Mouse (Mus musculus): ENCODE results near the gene Nell1. TPM values are rescaled to one million over a fixed set of nuclear protein-coding genes. Genes with fewer than 3 reads are reported as not detected.

Gene Nell1
- polyA plus RNA-seq, 1 experiment from 2014 or later, result 14.6 TPM

- no peaks in the 10 kb centered on the region for H3K4me1 ChIP-seq (ENCODE audit: control insufficient read depth, insufficient read depth, low read length)
- H3K27ac ChIP-seq (ENCODE audit: low read depth, low read length), result no peak overlapping the region
- H3K27me3 ChIP-seq (ENCODE audit: control insufficient read depth, insufficient read depth, low read length), result no peaks in the 10 kb centered on the region
- ATAC-seq (ENCODE audit: low FRiP score, low TSS enrichment), result peak; percentile 80; the same call in 1 of the 2 replicates
- H3K9ac ChIP-seq (ENCODE audit: low read depth, low read length), result no peak overlapping the region
- WGBS, result 41% methylated on average over 2 of the region's 2 CpGs
- H3K4me3 ChIP-seq (ENCODE audit: low read length), result no peak overlapping the region
- H3K4me2 ChIP-seq (replicated peaks; ENCODE audit: low read depth, low read length), result no peak overlapping the region
- H3K36me3 ChIP-seq (ENCODE audit: control insufficient read depth, insufficient read depth, low read length), result no peaks in the 10 kb centered on the region
- H3K9me3 ChIP-seq (ENCODE audit: control insufficient read depth, low read length), result no peaks in the 10 kb centered on the region
These were observed 230.6 kb downstream of the Nell1 start for GRCm38 (mm10) chr7:50205268-50205667.

GRCm38 (mm10) chr7:50210678-50211251, 236.1 kb downstream of the Nell1 start:
- H3K9me3 ChIP-seq (ENCODE audit: control insufficient read depth, low read length), result peaks cover 3% of the 10 kb centered on the region; the same call in 1 of the 2 replicates
- no peak overlapping the region for H3K4me3 ChIP-seq (ENCODE audit: low read length)
- no peaks in the 10 kb centered on the region for H3K4me1 ChIP-seq (ENCODE audit: control insufficient read depth, insufficient read depth, low read length)
- 0 out of 2 replicates have a peak overlapping the region, but pooled peaks have one; percentile 19 for H3K27ac ChIP-seq (ENCODE audit: low read depth, low read length)
- ATAC-seq (ENCODE audit: low FRiP score, low TSS enrichment), result 0 out of 2 replicates have a peak, but pooled peaks have one; percentile 39
- 46% methylated on average over 6 of the region's 6 CpGs for WGBS
- H3K36me3 ChIP-seq (ENCODE audit: control insufficient read depth, insufficient read depth, low read length), result no peaks in the 10 kb centered on the region
- no peaks in the 10 kb centered on the region for H3K27me3 ChIP-seq (ENCODE audit: control insufficient read depth, insufficient read depth, low read length)
- H3K9ac ChIP-seq (ENCODE audit: low read depth, low read length), result no peak overlapping the region
- no peak overlapping the region for H3K4me2 ChIP-seq (replicated peaks; ENCODE audit: low read depth, low read length)

- H3K4me1 ChIP-seq (ENCODE audit: control insufficient read depth, insufficient read depth, low read length), result no peaks in the 10 kb centered on the region
These were observed 247.2 kb downstream of the Nell1 start for GRCm38 (mm10) chr7:50221849-50222248.

GRCm38 (mm10) chr7:50226621-50227020, 252.0 kb downstream of the Nell1 start:
- H3K9me3 ChIP-seq (ENCODE audit: control insufficient read depth, low read length), result no peaks in the 10 kb centered on the region
- H3K36me3 ChIP-seq (ENCODE audit: control insufficient read depth, insufficient read depth, low read length), result no peaks in the 10 kb centered on the region
- no peak overlapping the region for H3K27ac ChIP-seq (ENCODE audit: low read depth, low read length)
- no peak overlapping the region for H3K9ac ChIP-seq (ENCODE audit: low read depth, low read length)
- H3K27me3 ChIP-seq (ENCODE audit: control insufficient read depth, insufficient read depth, low read length), result no peaks in the 10 kb centered on the region
- no peak for ATAC-seq (ENCODE audit: low FRiP score, low TSS enrichment)
- H3K4me1 ChIP-seq (ENCODE audit: control insufficient read depth, insufficient read depth, low read length), result no peaks in the 10 kb centered on the region
- no peak overlapping the region for H3K4me2 ChIP-seq (replicated peaks; ENCODE audit: low read depth, low read length)
- 88% methylated on average over 2 of the region's 2 CpGs for WGBS
- H3K4me3 ChIP-seq (ENCODE audit: low read length), result no peak overlapping the region

More at GRCm38 (mm10) chr7:50221849-50222248, 247.2 kb downstream of the Nell1 start:
- Histone ChIP-seq H3K27ac (ENCODE audit: low read depth, low read length) (no peak overlapping the region), H3K4me3 (ENCODE audit: low read length) (no peak overlapping the region), H3K4me2 (replicated peaks; ENCODE audit: low read depth, low read length) (no peak overlapping the region), H3K9me3 (ENCODE audit: control insufficient read depth, low read length) (no peaks in the 10 kb centered on the region), H3K36me3 (ENCODE audit: control insufficient read depth, insufficient read depth, low read length) (no peaks in the 10 kb centered on the region), H3K27me3 (ENCODE audit: control insufficient read depth, insufficient read depth, low read length) (no peaks in the 10 kb centered on the region), H3K9ac (ENCODE audit: low read depth, low read length) (no peak overlapping the region)
- ATAC-seq (ENCODE audit: low FRiP score, low TSS enrichment), result no peak

- no peak for ATAC-seq (ENCODE audit: low FRiP score, low TSS enrichment)
- 58% methylated on average over 4 of the region's 4 CpGs for WGBS
- Histone ChIP-seq H3K27me3 (ENCODE audit: control insufficient read depth, insufficient read depth, low read length) (no peaks in the 10 kb centered on the region), H3K4me1 (ENCODE audit: control insufficient read depth, insufficient read depth, low read length) (no peaks in the 10 kb centered on the region), H3K27ac (ENCODE audit: low read depth, low read length) (no peak overlapping the region), H3K4me2 (replicated peaks; ENCODE audit: low read depth, low read length) (no peak overlapping the region), H3K9me3 (ENCODE audit: control insufficient read depth, low read length) (no peaks in the 10 kb centered on the region), H3K36me3 (ENCODE audit: control insufficient read depth, insufficient read depth, low read length) (no peaks in the 10 kb centered on the region), H3K4me3 (ENCODE audit: low read length) (no peak overlapping the region), H3K9ac (ENCODE audit: low read depth, low read length) (no peak overlapping the region)
These were observed 253.6 kb downstream of the Nell1 start for GRCm38 (mm10) chr7:50228273-50228672.

- 82% methylated on average over 4 of the region's 4 CpGs for WGBS
- no peak overlapping the region for H3K27ac ChIP-seq (ENCODE audit: low read depth, low read length)
- ATAC-seq (ENCODE audit: low FRiP score, low TSS enrichment), result no peak
- H3K4me3 ChIP-seq (ENCODE audit: low read length), result no peak overlapping the region
- no peak overlapping the region for H3K9ac ChIP-seq (ENCODE audit: low read depth, low read length)
- no peaks in the 10 kb centered on the region for H3K4me1 ChIP-seq (ENCODE audit: control insufficient read depth, insufficient read depth, low read length)
- no peaks in the 10 kb centered on the region for H3K9me3 ChIP-seq (ENCODE audit: control insufficient read depth, low read length)
- no peaks in the 10 kb centered on the region for H3K36me3 ChIP-seq (ENCODE audit: control insufficient read depth, insufficient read depth, low read length)
- H3K27me3 ChIP-seq (ENCODE audit: control insufficient read depth, insufficient read depth, low read length), result no peaks in the 10 kb centered on the region
- H3K4me2 ChIP-seq (replicated peaks; ENCODE audit: low read depth, low read length), result no peak overlapping the region
These were observed 266.5 kb downstream of the Nell1 start for GRCm38 (mm10) chr7:50241213-50241612.

GRCm38 (mm10) chr7:50241634-50242273, 267.1 kb downstream of the Nell1 start:
- Histone ChIP-seq H3K9ac (ENCODE audit: low read depth, low read length) (no peak overlapping the region), H3K4me2 (replicated peaks; ENCODE audit: low read depth, low read length) (no peak overlapping the region), H3K27ac (ENCODE audit: low read depth, low read length) (no peak overlapping the region), H3K36me3 (ENCODE audit: control insufficient read depth, insufficient read depth, low read length) (no peaks in the 10 kb centered on the region), H3K4me3 (ENCODE audit: low read length) (no peak overlapping the region), H3K27me3 (ENCODE audit: control insufficient read depth, insufficient read depth, low read length) (no peaks in the 10 kb centered on the region), H3K4me1 (ENCODE audit: control insufficient read depth, insufficient read depth, low read length) (no peaks in the 10 kb centered on the region), H3K9me3 (ENCODE audit: control insufficient read depth, low read length) (no peaks in the 10 kb centered on the region)
- ATAC-seq (ENCODE audit: low FRiP score, low TSS enrichment), result no peak
- 75% methylated on average over 5 of the region's 5 CpGs for WGBS

GRCm38 (mm10) chr7:50253166-50253565, 278.5 kb downstream of the Nell1 start:
- Histone ChIP-seq H3K27ac (ENCODE audit: low read depth, low read length) (no peak overlapping the region), H3K4me1 (ENCODE audit: control insufficient read depth, insufficient read depth, low read length) (no peaks in the 10 kb centered on the region), H3K4me3 (ENCODE audit: low read length) (no peak overlapping the region), H3K4me2 (replicated peaks; ENCODE audit: low read depth, low read length) (no peak overlapping the region), H3K27me3 (ENCODE audit: control insufficient read depth, insufficient read depth, low read length) (no peaks in the 10 kb centered on the region), H3K9ac (ENCODE audit: low read depth, low read length) (no peak overlapping the region), H3K36me3 (ENCODE audit: control insufficient read depth, insufficient read depth, low read length) (no peaks in the 10 kb centered on the region), H3K9me3 (ENCODE audit: control insufficient read depth, low read length) (no peaks in the 10 kb centered on the region)
- ATAC-seq (ENCODE audit: low FRiP score, low TSS enrichment), result no peak
- 86% methylated on average over 3 of the region's 3 CpGs for WGBS

- H3K4me2 ChIP-seq (replicated peaks; ENCODE audit: low read depth, low read length), result no peak overlapping the region
- no peak overlapping the region for H3K9ac ChIP-seq (ENCODE audit: low read depth, low read length)
- H3K27me3 ChIP-seq (ENCODE audit: control insufficient read depth, insufficient read depth, low read length), result no peaks in the 10 kb centered on the region
- ATAC-seq (ENCODE audit: low FRiP score, low TSS enrichment), result no peak
- H3K4me3 ChIP-seq (ENCODE audit: low read length), result no peak overlapping the region
- no peak overlapping the region for H3K27ac ChIP-seq (ENCODE audit: low read depth, low read length)
- no peaks in the 10 kb centered on the region for H3K4me1 ChIP-seq (ENCODE audit: control insufficient read depth, insufficient read depth, low read length)
- 73% methylated on average over 3 of the region's 3 CpGs for WGBS
- H3K9me3 ChIP-seq (ENCODE audit: control insufficient read depth, low read length), result no peaks in the 10 kb centered on the region
- H3K36me3 ChIP-seq (ENCODE audit: control insufficient read depth, insufficient read depth, low read length), result no peaks in the 10 kb centered on the region
These were observed 285.4 kb downstream of the Nell1 start for GRCm38 (mm10) chr7:50260016-50260415.
